Mouse (Mus musculus): ENCODE results near the gene Zfp982.
"Not testable (repeated sequence)": the region's sequence is repeated elsewhere in the genome, so short reads cannot be mapped to it uniquely, and the experiment has no call there.

Gene Zfp982

GRCm38 (mm10) chr4:147492117-147492516 lies at the start of gene Zfp982:
TSS of gene Zfp982 (plus strand) at chr4:147492417.
- not testable (repeated sequence) for DNase-seq (ENCODE audit: low read depth, low spot score)

DNA sequence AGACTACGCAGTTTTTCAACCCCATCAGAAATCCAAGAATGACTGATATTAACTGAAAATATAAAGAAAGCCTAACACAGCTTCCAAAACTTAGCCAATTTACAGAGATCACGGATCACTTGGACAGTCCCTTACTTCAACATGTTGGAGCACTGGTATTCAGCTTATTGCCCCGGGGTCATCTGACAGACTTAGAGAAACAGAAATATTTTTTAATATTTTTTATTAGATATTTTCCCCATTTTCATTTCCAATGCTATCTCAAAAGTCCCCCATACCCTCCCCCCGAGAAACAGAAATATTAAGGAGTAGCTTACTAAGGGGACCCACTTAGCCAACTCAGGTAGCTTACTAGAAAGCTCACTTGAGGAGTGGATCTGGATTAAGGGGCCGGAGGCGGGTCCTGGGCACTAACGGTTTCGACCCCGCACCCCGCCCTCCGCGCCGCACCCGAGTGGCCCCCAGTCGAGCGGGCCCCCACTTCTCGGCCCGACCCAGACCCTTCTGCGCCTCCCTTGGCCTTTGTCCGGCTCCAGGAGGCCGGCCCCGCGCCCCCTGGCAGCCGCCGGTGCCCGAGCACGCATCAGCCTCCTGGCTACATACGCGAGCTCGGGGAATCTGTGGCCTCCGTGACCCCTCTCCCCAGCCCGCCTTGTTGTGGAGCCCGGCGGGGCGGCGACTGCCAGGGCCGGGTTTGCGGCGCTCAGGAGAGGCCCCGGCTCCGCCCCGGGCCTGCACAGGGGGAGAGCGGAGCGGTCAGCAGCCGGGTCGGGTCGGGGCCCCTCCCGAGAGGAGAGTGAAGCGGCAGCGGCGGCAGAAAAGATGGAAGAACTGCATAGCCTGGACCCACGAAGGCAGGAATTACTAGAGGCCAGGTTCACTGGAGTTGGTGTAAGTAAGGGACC lies 49.3 kb upstream of the Zfp982 start:
- DNase-seq (ENCODE audit: low read depth, low spot score) = peak; percentile 37

- not testable (repeated sequence) for DNase-seq (ENCODE audit: low read depth, low spot score)
Measured at GRCm38 (mm10) chr4:147443554-147443927, 48.7 kb upstream of the Zfp982 start.

- not testable (repeated sequence) for DNase-seq (ENCODE audit: low read depth, low spot score)
Measured at GRCm38 (mm10) chr4:147445371-147445770, 46.8 kb upstream of the Zfp982 start.

GRCm38 (mm10) chr4:147448358-147448757 lies 43.9 kb upstream of the Zfp982 start:
- DNase-seq (ENCODE audit: low read depth, low spot score) = no peak

DNA sequence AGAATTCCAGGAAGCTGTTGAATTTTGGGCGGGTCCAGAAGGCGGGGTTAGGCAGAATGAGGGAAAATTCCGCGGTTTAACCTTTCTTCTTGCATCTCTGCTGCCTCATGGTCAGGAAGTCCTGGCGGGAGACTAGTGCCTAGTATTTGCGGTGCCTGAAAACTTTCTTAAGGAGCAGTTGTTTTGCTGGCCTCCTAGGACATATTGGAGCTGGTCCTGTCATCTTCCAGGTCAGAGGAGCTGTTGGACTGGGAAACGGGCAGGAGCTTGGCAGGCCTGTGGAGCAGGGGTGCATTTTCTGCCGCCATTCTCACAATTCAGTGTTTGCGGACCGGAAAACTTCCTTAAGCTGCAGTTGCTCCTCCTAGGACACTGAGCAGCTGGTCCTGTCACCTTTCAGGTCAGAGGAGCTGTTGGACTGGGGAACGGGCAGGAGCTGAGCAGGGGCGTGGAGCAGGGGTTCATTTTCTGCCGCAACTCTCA lies 43.1 kb upstream of the Zfp982 start:
- DNase-seq (ENCODE audit: low read depth, low spot score) = no peak

DNA sequence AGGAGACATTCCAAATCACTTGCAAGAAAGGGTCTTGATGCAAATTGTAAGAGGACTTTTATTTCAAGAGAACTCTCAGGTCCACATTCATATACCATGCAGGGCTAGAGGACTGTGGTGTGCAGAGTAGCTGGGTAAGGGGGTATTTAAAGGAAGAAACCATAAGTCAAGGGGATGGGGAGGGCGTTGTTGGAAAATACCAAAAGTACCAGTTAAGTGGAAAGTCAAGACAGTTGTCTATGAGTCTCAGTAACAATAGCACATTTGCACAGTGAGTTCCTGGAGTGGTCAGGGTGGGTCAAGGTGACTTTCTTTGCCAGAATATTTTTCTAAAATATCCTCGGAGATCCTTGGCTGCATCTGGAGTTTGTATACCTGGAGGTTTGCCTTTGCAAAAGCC lies 42.2 kb upstream of the Zfp982 start:
- DNase-seq (ENCODE audit: low read depth, low spot score) = not testable (repeated sequence)

GRCm38 (mm10) chr4:147467207-147467606 lies 25.0 kb upstream of the Zfp982 start:
- DNase-seq (ENCODE audit: low read depth, low spot score) = not testable (repeated sequence)

GRCm38 (mm10) chr4:147498772-147499613 lies 6.8 kb downstream of the Zfp982 start:
- not testable (repeated sequence) for DNase-seq (ENCODE audit: low read depth, low spot score)

DNA sequence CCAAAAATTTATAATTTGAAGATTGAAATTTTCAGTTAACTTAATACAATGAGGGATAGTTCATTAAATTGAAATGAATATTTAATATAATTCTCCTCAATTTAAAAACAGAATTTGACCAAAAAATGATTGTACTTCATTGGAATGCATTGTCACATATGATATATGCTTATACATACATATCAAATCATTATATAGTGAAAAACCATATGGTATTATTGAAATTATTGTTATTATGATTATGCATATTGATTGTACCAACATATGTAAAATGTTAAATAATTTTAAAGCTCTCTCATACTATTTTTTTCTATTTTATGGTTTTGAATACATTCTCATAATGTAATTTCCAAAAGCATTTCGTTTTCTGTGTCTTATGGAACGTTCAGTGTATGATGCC lies 17.0 kb downstream of the Zfp982 start:
- no peak for DNase-seq (ENCODE audit: low read depth, low spot score)

- DNase-seq (ENCODE audit: low read depth, low spot score) = no peak
Measured at GRCm38 (mm10) chr4:147518981-147519380, 26.8 kb downstream of the Zfp982 start.

DNA sequence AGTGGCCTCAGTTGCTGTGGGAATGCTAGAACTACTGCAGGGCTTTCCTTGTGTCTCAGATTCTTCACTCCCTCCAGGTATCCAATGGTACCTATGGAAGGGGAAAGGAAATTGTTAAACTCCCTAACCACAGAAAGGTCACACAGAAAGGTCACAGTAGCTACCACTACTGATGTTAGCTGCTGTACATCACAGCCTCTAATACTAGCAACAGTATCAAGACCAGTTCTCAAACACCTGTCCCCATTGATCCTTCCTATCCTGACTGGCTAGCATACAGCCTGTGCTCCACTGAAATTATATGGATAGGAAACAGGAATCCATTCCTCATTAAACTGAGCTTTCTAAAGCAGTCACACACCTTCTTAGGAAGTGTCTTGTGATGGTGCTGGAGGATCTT lies 27.9 kb downstream of the Zfp982 start:
- no peak for DNase-seq (ENCODE audit: low read depth, low spot score)

DNA sequence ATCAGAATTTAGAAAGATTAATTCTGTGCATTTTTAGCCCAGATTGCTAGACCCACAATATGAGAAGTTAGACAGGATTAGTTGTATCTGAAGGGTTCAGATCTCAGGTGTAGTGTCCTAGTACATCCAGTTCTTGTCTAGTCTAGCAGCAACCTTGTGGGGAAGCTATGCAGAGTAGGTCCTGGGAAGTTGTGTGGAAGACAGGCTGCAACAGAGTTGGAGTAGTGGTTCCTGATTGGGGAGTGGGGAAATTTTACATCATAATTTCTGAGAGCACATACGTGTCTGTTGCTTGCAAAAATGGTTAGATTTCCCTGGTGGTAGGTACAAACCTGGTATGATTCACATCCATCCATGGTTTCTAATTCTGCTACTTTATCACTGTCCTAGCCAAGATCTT lies 32.9 kb downstream of the Zfp982 start:
- DNase-seq (ENCODE audit: low read depth, low spot score) = no peak

DNA sequence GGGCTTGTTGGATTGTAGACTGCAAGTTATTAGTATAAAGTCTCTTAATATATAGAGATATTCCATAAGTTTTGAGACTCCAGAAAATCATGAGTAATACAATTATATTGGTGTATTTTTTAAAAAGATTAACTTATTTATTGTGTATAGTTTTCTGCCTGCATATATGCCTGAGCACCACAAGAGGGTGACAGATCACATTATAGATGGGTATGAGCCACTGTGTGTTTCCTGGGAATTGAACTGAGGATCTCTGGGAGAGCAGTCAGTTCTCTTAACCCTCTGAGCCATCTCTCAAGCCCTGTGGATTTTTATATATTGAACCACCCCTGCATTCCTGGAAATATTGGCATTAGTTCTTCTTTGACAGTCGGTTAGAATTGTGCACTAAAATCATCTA lies 38.1 kb downstream of the Zfp982 start:
- DNase-seq (ENCODE audit: low read depth, low spot score) = no peak

DNA sequence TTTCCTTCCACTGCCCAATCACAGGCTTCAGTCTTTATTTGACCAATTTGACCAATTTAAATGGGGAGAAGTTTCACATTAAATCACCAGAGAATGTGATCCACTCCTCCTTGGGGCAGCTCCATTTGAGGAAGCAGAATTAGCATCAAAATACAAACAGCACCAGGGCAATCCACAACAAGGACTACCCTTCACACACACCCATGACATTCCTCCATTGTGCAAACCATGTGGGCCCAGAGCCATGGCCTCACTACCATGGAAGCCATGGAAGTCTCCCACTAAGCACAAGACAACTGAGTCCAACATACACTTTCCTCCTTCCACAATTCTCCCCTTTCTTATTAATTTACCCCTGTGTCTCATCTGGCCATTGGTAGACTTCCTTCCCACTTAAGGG lies 43.7 kb downstream of the Zfp982 start:
- not testable (repeated sequence) for DNase-seq (ENCODE audit: low read depth, low spot score)

- no peak for DNase-seq (ENCODE audit: low read depth, low spot score)
Measured at GRCm38 (mm10) chr4:147537702-147538101, 45.5 kb downstream of the Zfp982 start.

DNA sequence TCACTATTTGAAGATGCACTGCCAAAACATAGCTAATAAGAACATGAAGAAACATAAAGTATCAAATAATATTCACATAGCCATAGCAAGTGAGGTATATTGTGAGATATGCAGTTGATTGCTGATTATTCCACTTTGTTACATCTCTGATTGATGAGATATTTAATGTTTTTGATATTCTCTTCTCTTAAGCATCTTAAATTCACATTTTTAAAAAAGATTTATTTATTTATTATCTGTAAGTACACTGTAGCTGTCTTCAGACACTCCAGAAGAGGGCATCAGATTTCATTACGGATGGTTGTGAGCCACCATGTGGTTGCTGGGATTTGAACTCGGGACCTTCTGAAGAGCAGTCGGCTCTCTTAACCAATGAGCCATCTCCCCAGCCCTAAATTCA lies 47.7 kb downstream of the Zfp982 start, which contains the start of gene Gm16503:
Gm16503 (plus strand) TSS at position 301 of the 400 bp plus-strand sequence.
- not testable (repeated sequence) for DNase-seq (ENCODE audit: low read depth, low spot score)

GRCm38 (mm10) chr4:147541105-147541504 lies 48.9 kb downstream of the Zfp982 start:
- no peak for DNase-seq (ENCODE audit: low read depth, low spot score)

GRCm38 (mm10) chr4:147553071-147553470 lies 60.9 kb downstream of the Zfp982 start, which contains the start of gene Zfp985:
TSS of gene Zfp985 (plus strand) at chr4:147553277.
- DNase-seq (ENCODE audit: low read depth, low spot score) = not testable (repeated sequence)

DNA sequence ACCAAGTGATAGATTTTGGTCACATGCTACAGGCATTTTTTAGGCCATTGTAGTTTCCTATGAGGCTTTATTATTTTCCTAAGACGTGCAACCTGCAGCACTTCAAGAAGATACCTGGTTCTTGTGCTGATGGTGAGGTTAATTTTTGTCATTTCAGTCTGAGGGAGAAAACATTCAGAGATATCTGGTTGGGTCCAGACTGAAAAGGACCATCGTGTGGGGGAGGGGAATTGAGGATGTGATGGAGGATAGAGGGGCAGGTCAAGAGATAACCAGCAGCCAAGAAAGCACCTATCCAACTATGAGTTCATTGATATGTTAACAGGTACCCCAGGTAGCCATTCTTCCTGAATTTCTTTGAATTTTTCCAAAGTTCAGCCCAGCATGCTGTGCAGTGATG lies 62.1 kb downstream of the Zfp982 start:
- DNase-seq (ENCODE audit: low read depth, low spot score) = not testable (repeated sequence)

DNA sequence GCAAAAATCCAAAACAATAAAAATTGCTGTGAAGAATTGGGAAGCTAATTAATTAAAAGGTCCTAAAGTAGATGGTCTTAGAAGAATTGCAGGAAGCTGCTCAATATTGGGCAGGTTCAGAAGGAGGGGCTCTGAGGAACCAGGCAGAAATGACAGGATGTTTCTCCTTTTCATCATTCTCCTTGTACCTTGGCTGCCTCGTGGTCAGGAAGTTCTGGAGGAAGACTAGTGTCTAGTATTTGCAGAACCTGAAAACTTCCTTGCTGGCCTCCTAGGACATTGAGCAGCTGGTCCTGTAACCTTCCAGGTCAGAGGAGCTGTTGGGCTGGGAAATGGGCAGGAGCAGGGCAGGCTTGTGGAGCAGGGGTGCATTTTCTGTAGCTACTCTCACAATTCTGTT lies 64.7 kb downstream of the Zfp982 start:
- DNase-seq (ENCODE audit: low read depth, low spot score) = not testable (repeated sequence)

- DNase-seq (ENCODE audit: low read depth, low spot score) = not testable (repeated sequence)
Measured at GRCm38 (mm10) chr4:147558011-147558410, 65.8 kb downstream of the Zfp982 start.

All from mesoderm, embryonic 11.5 days (tissue).